ENCODE assay signal across 13 mouse cellular contexts in the genomic region with DNA sequence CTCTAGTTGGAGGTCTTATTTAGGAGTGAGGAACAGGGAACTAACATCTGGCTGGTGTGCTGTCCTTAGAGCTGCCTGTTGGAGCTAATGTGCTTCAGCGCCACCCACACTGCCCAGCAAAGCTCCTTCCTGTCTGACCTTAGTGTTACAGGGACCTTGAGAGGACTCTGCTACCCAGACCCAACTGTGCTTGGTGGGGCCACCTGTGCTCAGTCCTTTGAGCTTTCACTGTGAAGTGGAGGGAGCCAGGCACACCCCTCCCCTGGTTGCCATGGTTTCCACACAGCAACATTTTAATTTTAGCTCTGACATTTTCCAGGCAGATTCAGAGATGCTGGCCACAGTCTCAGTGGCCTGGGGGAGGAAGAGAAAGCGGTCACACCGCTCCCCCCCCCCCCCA. TPM values are rescaled to one million over a fixed set of nuclear protein-coding genes. Genes with fewer than 3 reads are reported as not detected.
DNase-seq lines count a peak whose midpoint lies in the region; ATAC-seq and TF ChIP-seq lines count a peak whose summit lies in the region.
"Had no signal": no experiment of that assay in that cellular context is flagged by ENCODE, and none has a peak within 500 bp of the region (broad histone marks: within the 10 kb centered on the region; RNA-seq: fewer than 3 reads in every experiment).

No protein-coding gene starts in this region.

- peak overlapping the region; percentile 54; the same call in 1 of the 2 replicates for H3K27ac ChIP-seq in cerebellum, adult 2 months (ENCODE audit: insufficient read depth, low read length)
- H3K27ac ChIP-seq in kidney, embryonic 15.5 days, result peak overlapping the region; percentile 85
- no peak overlapping the region for H3K27ac ChIP-seq in liver, embryonic 12.5 days

- peak in 1 of 2 experiments; percentile 50 for DNase-seq in cerebellum, adult 2 months
- no peak for DNase-seq in cerebellum, postnatal 14 days
- no peak for DNase-seq in kidney, postnatal 10 days
- no peak for DNase-seq in testis, postnatal 10 days (ENCODE audit: low spot score)
- DNase-seq: cerebellum, adult 11 months; lung, adult 2 months had no signal

- H3K36me3 ChIP-seq in kidney, embryonic 15.5 days, result no peaks in the 10 kb centered on the region
- H3K36me3 ChIP-seq in liver, embryonic 12.5 days, result 0 out of 2 replicates have a peak, but pooled peaks cover 2% of the 10 kb centered on the region

- no peaks in the 10 kb centered on the region for H3K27me3 ChIP-seq in cerebellum, adult 2 months (ENCODE audit: control insufficient read depth, insufficient read depth, low read length)
- no peaks in the 10 kb centered on the region for H3K27me3 ChIP-seq in kidney, embryonic 15.5 days
- H3K27me3 ChIP-seq in liver, embryonic 12.5 days (replicated peaks), result no peaks in the 10 kb centered on the region

- H3K4me1 ChIP-seq in cerebellum, adult 2 months (ENCODE audit: control insufficient read depth, insufficient read depth, low read length), result peaks cover 44% of the 10 kb centered on the region
- H3K4me1 ChIP-seq in kidney, embryonic 15.5 days, result peaks cover 47% of the 10 kb centered on the region
- peaks cover 66% of the 10 kb centered on the region for H3K4me1 ChIP-seq in liver, embryonic 12.5 days

- no peak overlapping the region for H3K9ac ChIP-seq in kidney, embryonic 15.5 days
- no peak overlapping the region for H3K9ac ChIP-seq in liver, embryonic 12.5 days

- no peak overlapping the region for H3K4me2 ChIP-seq in kidney, embryonic 15.5 days
- H3K4me2 ChIP-seq in liver, embryonic 12.5 days, result no peak overlapping the region

- no peak overlapping the region for H3K4me3 ChIP-seq in cerebellum, adult 2 months (replicated peaks; ENCODE audit: insufficient read depth, low read depth, low read length)
- H3K4me3 ChIP-seq in kidney, embryonic 15.5 days (replicated peaks), result no peak overlapping the region
- no peak overlapping the region for H3K4me3 ChIP-seq in liver, embryonic 12.5 days
- H3K4me3 ChIP-seq: erythroblast, embryonic 14.5 days had no signal

- 47% methylated on average over 3 of the region's 3 CpGs for WGBS in cerebellum, adult 2 months
- WGBS in kidney, embryonic 15.5 days, result 67% methylated on average over 3 of the region's 3 CpGs
- WGBS in liver, embryonic 12.5 days (ENCODE audit: insufficient replicate concordance), result 70% methylated on average over 3 of the region's 3 CpGs

- no peak for TF ChIP-seq CTCF in cerebellum, adult 2 months (IDR thresholded peaks at IDR 0.05; ENCODE audit: borderline replicate concordance, insufficient read depth, low read depth, low read length)

- peak; percentile 43; the same call in 1 of the 2 replicates for ATAC-seq in kidney, embryonic 15.5 days (replicated peaks; ENCODE audit: low FRiP score)
- peak; percentile 12 for ATAC-seq in activated CD4-positive, CD25-positive, alpha-beta regulatory T cell, adult 4 months
- ATAC-seq in megakaryocyte, adult 5-6 weeks (ENCODE audit: poor library complexity, severe bottlenecking), result 0 out of 2 replicates have a peak, but pooled peaks have one; percentile 8
- ATAC-seq in liver, embryonic 12.5 days, result no peak

- H3K9me3 ChIP-seq in kidney, embryonic 15.5 days (replicated peaks), result no peaks in the 10 kb centered on the region
- no peaks in the 10 kb centered on the region for H3K9me3 ChIP-seq in liver, embryonic 12.5 days (replicated peaks)

- no peak for TF ChIP-seq POLR2A in cerebellum, adult 2 months (IDR thresholded peaks at IDR 0.05; ENCODE audit: borderline replicate concordance, insufficient read depth, low read length)

RNA-seq across cellular contexts. Expression of gene Acot7, which starts 25.0 kb away (rescaled TPM):
- polyA plus RNA-seq in cerebellum, adult 2 months (2012; rRNA removed), result 508 and 523 TPM in 2 replicates
- polyA plus RNA-seq in kidney, embryonic 15.5 days (2015; fragmentation: Nextera tagmentation; extraction: Ambion mirVana), result 65.6 and 71.7 TPM in 2 replicates
- 100 to 1,000 TPM; 134 to 172 TPM for polyA plus RNA-seq in activated CD4-positive, CD25-positive, alpha-beta regulatory T cell, adult 4 months (2017; shearing (Covaris generic))
- total RNA-seq in megakaryocyte, adult 5-6 weeks (2015), result 43.3 and 44.5 TPM in 2 replicates
- 40.1 and 43.3 TPM in 2 replicates for total RNA-seq in megakaryocyte, adult 5-6 weeks (2017)
- polyA plus RNA-seq in liver, embryonic 12.5 days (2016; fragmentation: Nextera tagmentation; extraction: Ambion mirVana), result 33.0 and 36.2 TPM in 2 replicates

RNA-seq across cellular contexts. Expression of gene Hes2, which starts 44.2 kb away (rescaled TPM):
- polyA plus RNA-seq in cerebellum, adult 2 months (2012; rRNA removed), result not detected in 2 replicates
- 0.08 and 0.17 TPM in 2 replicates for polyA plus RNA-seq in kidney, embryonic 15.5 days (2015; fragmentation: Nextera tagmentation; extraction: Ambion mirVana)
- polyA plus RNA-seq in activated CD4-positive, CD25-positive, alpha-beta regulatory T cell, adult 4 months (2017; shearing (Covaris generic)), result not detected
- not detected in 2 replicates for total RNA-seq in megakaryocyte, adult 5-6 weeks (2015)
- not detected in 2 replicates for total RNA-seq in megakaryocyte, adult 5-6 weeks (2017)
- 0.05 TPM in 1 of 2 replicates, not detected in the other for polyA plus RNA-seq in liver, embryonic 12.5 days (2016; fragmentation: Nextera tagmentation; extraction: Ambion mirVana)
- total RNA-seq: hematopoietic stem cell, adult 5-6 weeks; layer of hippocampus, postnatal 14 days had no signal
- polyA plus RNA-seq: erythroblast, embryonic 14.5 days had no signal

RNA-seq across cellular contexts. Expression of gene Espn, which starts 50.7 kb away (rescaled TPM):
- 7.1 and 8.3 TPM in 2 replicates for polyA plus RNA-seq in cerebellum, adult 2 months (2012; rRNA removed)
- 25.5 and 28.1 TPM in 2 replicates for polyA plus RNA-seq in kidney, embryonic 15.5 days (2015; fragmentation: Nextera tagmentation; extraction: Ambion mirVana)
- 1 to 10 TPM; 6.9 to 8.3 TPM for polyA plus RNA-seq in activated CD4-positive, CD25-positive, alpha-beta regulatory T cell, adult 4 months (2017; shearing (Covaris generic))
- 1.2 and 1.4 TPM in 2 replicates for total RNA-seq in megakaryocyte, adult 5-6 weeks (2015)
- total RNA-seq in megakaryocyte, adult 5-6 weeks (2017), result 0.22 and 0.24 TPM in 2 replicates
- polyA plus RNA-seq in liver, embryonic 12.5 days (2016; fragmentation: Nextera tagmentation; extraction: Ambion mirVana), result 2.6 and 2.9 TPM in 2 replicates
